Mouse (Mus musculus) megakaryocyte, embryonic 14.5 days (primary cell): ENCODE measurements around the gene Vmn1r142. TPM values are rescaled to one million over a fixed set of nuclear protein-coding genes. Genes with fewer than 3 reads are reported as not detected.
"Not testable (repeated sequence)": the region's sequence is repeated elsewhere in the genome, so short reads cannot be mapped to it uniquely, and the experiment has no call there.

Experiments
- H3K27me3 ChIP-seq: replicated peaks from 2 replicates; pipeline ENCODE3; 2012; ENCODE audit warnings: inconsistent platforms
- H3K36me3 ChIP-seq: replicated peaks from 2 replicates; pipeline ENCODE3; 2012; ENCODE audit warnings: low read length, inconsistent platforms, mixed read lengths
- H3K4me1 ChIP-seq: 2 replicates; pipeline ENCODE4 v1.6.1; 2012; ENCODE audit warnings: inconsistent platforms
- H3K4me3 ChIP-seq: replicated peaks from 2 replicates; pipeline ENCODE3; 2012; ENCODE audit warnings: moderate library complexity, mild to moderate bottlenecking, inconsistent platforms
- H3K9me3 ChIP-seq: 2 replicates; pipeline ENCODE4 v1.6.1; 2012; ENCODE audit warnings: inconsistent platforms
- polyA plus RNA-seq: library from polyadenylated mRNA; stranded (reverse); fragments of >175 nt; gene quantifications from 2 replicates; pipeline ENCODE4 v1.2.3, GENCODE M21; 2012; ENCODE audit warnings: low replicate concordance; ENCODE audit not compliant: insufficient read depth

Gene Vmn1r142
- not detected in 2 replicates for polyA plus RNA-seq

DNA sequence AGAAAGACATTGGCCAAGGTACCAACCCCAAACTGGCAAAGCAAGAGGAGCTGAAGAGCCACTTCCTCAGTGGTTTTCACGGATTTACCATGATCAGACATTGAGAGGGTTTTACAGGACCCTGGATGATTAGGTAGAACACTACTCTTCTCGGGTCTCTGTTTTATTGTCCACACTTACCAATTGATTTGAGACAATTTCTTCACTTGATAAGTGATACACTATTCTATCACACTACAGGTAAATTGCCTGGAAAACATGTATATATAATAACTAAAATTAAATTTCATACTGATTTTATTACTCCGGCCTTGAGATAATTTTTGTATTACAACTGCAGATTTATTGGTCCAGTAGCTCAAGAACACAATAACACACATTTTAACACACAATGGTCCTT, at the start of gene Vmn1r142:
TSS of gene Vmn1r142 (minus strand) at position 101 of the 400 bp plus-strand sequence.
- H3K27me3 ChIP-seq, H3K4me3 ChIP-seq, H3K36me3 ChIP-seq, H3K9me3 ChIP-seq, H3K4me1 ChIP-seq: not testable (repeated sequence)

DNA sequence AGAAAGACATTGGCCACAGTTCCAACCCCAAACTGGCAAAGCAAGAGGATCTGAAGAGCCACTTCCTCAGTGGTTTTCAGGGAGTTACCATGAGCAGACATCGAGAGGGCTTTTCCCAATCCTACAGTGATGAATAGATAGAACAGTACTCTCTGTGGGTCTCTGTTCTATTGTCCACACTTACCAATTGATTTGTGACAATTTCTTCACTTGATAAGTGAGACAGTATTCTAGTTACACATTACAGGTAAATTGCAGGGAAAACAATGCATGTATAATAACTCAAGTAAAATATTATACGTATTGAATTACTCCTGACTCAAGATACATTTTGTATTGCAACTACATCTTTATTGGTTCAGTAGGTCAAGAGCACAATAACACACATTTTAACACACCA, 37.3 kb upstream of the Vmn1r142 start, which contains the start of gene Gm8653:
TSS of gene Gm8653 (minus strand) at position 101 of the 400 bp plus-strand sequence.
- H3K4me3 ChIP-seq, H3K9me3 ChIP-seq, H3K27me3 ChIP-seq, H3K4me1 ChIP-seq, H3K36me3 ChIP-seq: not testable (repeated sequence)

DNA sequence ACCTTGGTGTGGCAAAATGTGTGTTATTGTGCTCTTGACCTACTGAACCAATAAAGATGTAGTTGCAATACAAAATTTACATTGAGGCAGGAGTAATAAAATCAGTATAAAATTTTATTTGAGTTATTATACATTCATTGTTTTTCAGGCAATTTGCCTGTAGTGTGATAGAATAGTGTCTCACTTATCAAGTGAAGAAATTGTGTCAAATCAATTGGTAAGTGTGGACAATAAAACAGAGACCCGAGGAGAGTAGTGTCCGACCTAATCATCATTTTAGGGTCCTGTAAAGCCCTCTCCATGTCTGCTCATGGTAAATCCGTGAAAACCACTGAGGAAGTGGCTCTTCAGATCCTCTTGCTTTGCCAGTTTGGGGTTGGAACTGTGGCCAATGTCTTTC, 25.2 kb upstream of the Vmn1r142 start, which contains the start of gene Vmn1r143:
TSS of gene Vmn1r143 (plus strand) at position 301 of the 400 bp plus-strand sequence.
- not testable (repeated sequence) for H3K9me3 ChIP-seq, H3K4me3 ChIP-seq, H3K36me3 ChIP-seq, H3K4me1 ChIP-seq, H3K27me3 ChIP-seq

DNA sequence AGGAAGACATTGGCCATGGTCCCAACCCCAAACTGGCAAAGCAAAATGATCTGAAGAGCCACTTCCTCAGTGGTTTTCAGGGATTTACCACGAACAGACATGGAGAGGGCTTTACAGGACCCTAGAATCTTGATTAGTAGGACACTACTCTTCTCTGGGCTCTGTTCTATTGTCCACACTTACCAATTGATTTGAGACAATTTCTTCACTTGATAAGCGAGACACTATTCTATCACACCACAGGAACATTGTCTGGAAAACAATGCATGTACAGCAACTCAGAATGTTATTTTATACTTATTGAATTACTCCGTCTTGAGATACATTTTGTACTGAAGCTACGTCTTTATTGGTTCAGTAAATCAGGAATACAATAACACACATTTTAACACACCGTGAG, 29.2 kb downstream of the Vmn1r142 start, which contains the start of gene Gm10666:
TSS of gene Gm10666 (minus strand) at position 101 of the 400 bp plus-strand sequence.
- H3K27me3 ChIP-seq, H3K4me1 ChIP-seq, H3K9me3 ChIP-seq, H3K36me3 ChIP-seq, H3K4me3 ChIP-seq: not testable (repeated sequence)

DNA sequence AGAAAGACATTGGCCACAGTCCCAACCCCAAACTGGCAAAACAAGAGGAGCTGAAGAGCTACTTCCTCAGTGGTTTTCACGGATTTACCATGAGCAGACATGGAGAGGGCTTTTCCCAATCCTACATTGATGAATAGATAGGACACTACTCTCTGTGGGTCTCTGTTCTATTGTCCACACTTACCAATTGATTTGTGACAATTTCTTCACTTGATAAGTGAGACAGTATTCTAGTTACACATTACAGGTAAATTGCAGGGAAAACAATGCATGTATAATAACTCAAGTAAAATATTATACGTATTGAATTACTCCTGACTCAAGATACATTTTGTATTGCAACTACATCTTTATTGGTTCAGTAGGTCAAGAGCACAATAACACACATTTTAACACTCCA, 45.7 kb downstream of the Vmn1r142 start, which contains the start of gene Gm16451:
TSS of gene Gm16451 (minus strand) at position 101 of the 400 bp plus-strand sequence.
- H3K4me3 ChIP-seq, H3K36me3 ChIP-seq, H3K27me3 ChIP-seq, H3K9me3 ChIP-seq, H3K4me1 ChIP-seq: not testable (repeated sequence)

Other genes starting within 250 kb of the Vmn1r142 start
- not detected in 2 replicates for gene Gm5891, start 242.7 kb downstream of the Vmn1r142 start, polyA plus RNA-seq
- not detected in 2 replicates for gene Vmn1r137, start 169.4 kb downstream of the Vmn1r142 start, polyA plus RNA-seq
- gene Vmn1r138, start 135.1 kb downstream of the Vmn1r142 start, polyA plus RNA-seq: not detected in 2 replicates
- not detected in 2 replicates for gene Gm6176, start 107.7 kb downstream of the Vmn1r142 start, polyA plus RNA-seq
- gene Vmn1r139, start 95.0 kb downstream of the Vmn1r142 start, polyA plus RNA-seq: not detected in 2 replicates
- not detected in 2 replicates for gene Gm16451, start 45.8 kb downstream of the Vmn1r142 start, polyA plus RNA-seq
- not detected in 2 replicates for gene Gm10666, start 29.3 kb downstream of the Vmn1r142 start, polyA plus RNA-seq
- not detected in 2 replicates for gene Vmn1r143, start 25.3 kb upstream of the Vmn1r142 start, polyA plus RNA-seq
- gene Gm8653, start 37.2 kb upstream of the Vmn1r142 start, polyA plus RNA-seq: not detected in 2 replicates
- not detected in 2 replicates for gene Gm8453, start 65.4 kb upstream of the Vmn1r142 start, polyA plus RNA-seq
- gene Gm4187, start 165.7 kb upstream of the Vmn1r142 start, polyA plus RNA-seq: not detected in 2 replicates
- gene Gm8660, start 207.0 kb upstream of the Vmn1r142 start, polyA plus RNA-seq: not detected in 2 replicates
- gene Vmn1r148, start 249.5 kb upstream of the Vmn1r142 start, polyA plus RNA-seq: not detected in 2 replicates